Mouse (Mus musculus) CH12.LX (cell line): ENCODE measurements around the gene Cyfip2. TPM values are rescaled to one million over a fixed set of nuclear protein-coding genes. Genes with fewer than 3 reads are reported as not detected.

Source experiments
- DNase-seq: peaks from one replicate; pipeline ENCODE4 v3.0.0-alpha.2; 2013; ENCODE audit errors: extremely low read depth
- H3K27ac ChIP-seq: 2 replicates; pipeline ENCODE4 v1.5.1; 2012; ENCODE audit warnings: low read depth, mild to moderate bottlenecking, control low read depth, moderate library complexity; ENCODE audit not compliant: insufficient read depth
- H3K27me3 ChIP-seq: replicated peaks from 2 replicates; pipeline ENCODE3; 2012; ENCODE audit warnings: inconsistent platforms
- H3K36me3 ChIP-seq, 2 experiments: replicated peaks in 1 of 2; 2 replicates each; pipeline versions ENCODE3 to v1.6.1; 2012; ENCODE audit warnings: inconsistent platforms in 1 of 2, low read length in 1 of 2, mild to moderate bottlenecking in 1 of 2, mixed read lengths in 1 of 2, moderate library complexity in 1 of 2; ENCODE audit not compliant: control insufficient read depth in 1 of 2, insufficient read depth in 1 of 2
- H3K4me1 ChIP-seq, 2 experiments: 2 replicates each; pipeline ENCODE4 v1.6.1; 2012; ENCODE audit warnings: inconsistent platforms in 1 of 2, moderate library complexity in 1 of 2; ENCODE audit not compliant: insufficient read depth in 2 of 2, control insufficient read depth in 1 of 2
- H3K4me2 ChIP-seq: 2 replicates; pipeline ENCODE4 v1.6.1; 2012; ENCODE audit warnings: low read depth, mild to moderate bottlenecking, control low read depth; ENCODE audit not compliant: poor library complexity, insufficient read depth, severe bottlenecking
- H3K4me3 ChIP-seq, 3 experiments: fragments of 150-350 bp in 1 of 3; sonication (generic) in 1 of 3; replicated peaks in 1 of 3; 2 replicates each; pipeline versions ENCODE3 to v1.5.1; 2011 to 2012; ENCODE audit warnings: low read depth in 2 of 3, low read length in 2 of 3, mild to moderate bottlenecking in 2 of 3, moderate library complexity in 2 of 3, control low read depth in 1 of 3, improper control_type of control experiment in 1 of 3, inconsistent platforms in 1 of 3, mixed read lengths in 1 of 3; ENCODE audit not compliant: poor library complexity in 1 of 3
- H3K79me2 ChIP-seq: replicated peaks from 2 replicates; pipeline ENCODE4 v1.6.1; 2012; ENCODE audit warnings: mild to moderate bottlenecking, moderate library complexity; ENCODE audit not compliant: control insufficient read depth, poor library complexity, insufficient read depth, severe bottlenecking; ENCODE audit errors: extremely low read depth
- H3K9ac ChIP-seq: 2 replicates; pipeline ENCODE4 v1.6.1; 2012; ENCODE audit warnings: low read depth, mild to moderate bottlenecking, control low read depth, moderate library complexity; ENCODE audit not compliant: insufficient read depth
- H3K9me3 ChIP-seq: replicated peaks from 2 replicates; pipeline ENCODE3; 2012; ENCODE audit warnings: low read length, inconsistent platforms, mixed read lengths
- CHD1 ChIP-seq: IDR thresholded peaks from 2 replicates; pipeline ENCODE4 v1.6.1; 2012; ENCODE audit warnings: low read depth, low read length, improper control_type of control experiment, inconsistent platforms
- CTCF ChIP-seq, 2 experiments: IDR thresholded peaks in 1 of 2; conservative IDR thresholded peaks in 1 of 2; 2 replicates each; pipeline ENCODE4 v1.5.1; 2011 to 2012; ENCODE audit warnings: low read depth in 2 of 2, low read length in 2 of 2, improper control_type of control experiment in 1 of 2, inconsistent platforms in 1 of 2, mild to moderate bottlenecking in 1 of 2, moderate library complexity in 1 of 2
- E2F4 ChIP-seq: IDR thresholded peaks from 2 replicates; pipeline ENCODE4 v1.6.1; 2011; ENCODE audit warnings: low read depth, low read length, improper control_type of control experiment; ENCODE audit not compliant: insufficient replicate concordance
- ELF1 ChIP-seq: IDR thresholded peaks from 2 replicates; pipeline ENCODE4 v1.6.1; 2014; ENCODE audit warnings: low read depth, mild to moderate bottlenecking, inconsistent platforms, low read length, improper control_type of control experiment
- EP300 ChIP-seq: IDR thresholded peaks from 2 replicates; pipeline ENCODE4 v1.6.1; 2011; ENCODE audit warnings: low read length, improper control_type of control experiment
- GABPA ChIP-seq: IDR thresholded peaks from 2 replicates; pipeline ENCODE4 v1.6.1; 2012; ENCODE audit warnings: low read depth, low read length, improper control_type of control experiment, inconsistent platforms; ENCODE audit not compliant: insufficient replicate concordance
- IRF4 ChIP-seq: IDR thresholded peaks from 2 replicates; pipeline ENCODE4 v1.6.1; 2014; ENCODE audit warnings: low read depth, mild to moderate bottlenecking, inconsistent platforms, low read length, improper control_type of control experiment
- JUN ChIP-seq: IDR thresholded peaks from 2 replicates; pipeline ENCODE4 v1.6.1; 2011; ENCODE audit warnings: low read depth, mild to moderate bottlenecking, low read length, improper control_type of control experiment, moderate library complexity; ENCODE audit not compliant: insufficient read depth
- JUND ChIP-seq: conservative IDR thresholded peaks from 2 replicates; pipeline ENCODE4 v1.6.1; 2011; ENCODE audit warnings: low read depth, low read length, improper control_type of control experiment
- KAT2A ChIP-seq: IDR thresholded peaks from 2 replicates; pipeline ENCODE4 v1.6.1; 2012; ENCODE audit warnings: low read length, improper control_type of control experiment, inconsistent platforms; ENCODE audit not compliant: insufficient replicate concordance
- MAFK ChIP-seq: IDR thresholded peaks from 2 replicates; pipeline ENCODE4 v1.6.1; 2011; ENCODE audit warnings: low read length, improper control_type of control experiment; ENCODE audit not compliant: insufficient replicate concordance
- MAX ChIP-seq: IDR thresholded peaks from 2 replicates; pipeline ENCODE4 v1.6.1; 2011; ENCODE audit warnings: low read length, improper control_type of control experiment
- MAZ ChIP-seq: IDR thresholded peaks from 2 replicates; pipeline ENCODE4 v1.6.1; 2012; ENCODE audit warnings: low read depth, mild to moderate bottlenecking, inconsistent platforms, low read length, improper control_type of control experiment, moderate library complexity
- MXI1 ChIP-seq: IDR thresholded peaks from 2 replicates; pipeline ENCODE4 v1.6.1; 2011; ENCODE audit warnings: mild to moderate bottlenecking, low read depth, low read length, improper control_type of control experiment
- MYC ChIP-seq: IDR thresholded peaks from 2 replicates; pipeline ENCODE4 v1.6.1; 2011; ENCODE audit warnings: low read depth, mild to moderate bottlenecking, improper control_type of control experiment, low read length
- SIN3A ChIP-seq: IDR thresholded peaks from 2 replicates; pipeline ENCODE4 v1.6.1; 2012; ENCODE audit warnings: low read length, improper control_type of control experiment, inconsistent platforms
- SMC3 ChIP-seq: IDR thresholded peaks from 2 replicates; pipeline ENCODE4 v1.6.1; 2011; ENCODE audit warnings: low read depth, low read length, improper control_type of control experiment
- TCF12 ChIP-seq: IDR thresholded peaks from 2 replicates; pipeline ENCODE4 v1.6.1; 2014; ENCODE audit warnings: low read depth, mild to moderate bottlenecking, inconsistent platforms, low read length, improper control_type of control experiment
- ZC3H11A ChIP-seq: IDR thresholded peaks from 2 replicates; pipeline ENCODE4 v1.6.1; 2012; ENCODE audit warnings: low read depth, mild to moderate bottlenecking, inconsistent platforms, low read length, improper control_type of control experiment
- ZMIZ1 ChIP-seq: IDR thresholded peaks from 2 replicates; pipeline ENCODE4 v1.6.1; 2012; ENCODE audit warnings: low read depth, mild to moderate bottlenecking, inconsistent platforms, low read length, improper control_type of control experiment
- dilution Hi-C: fragments of 300-500 bp; cut with MboI; formaldehyde crosslinking; loops from 2 replicates; pipeline ENCODE4 v1.14.3; 2020; ENCODE audit warnings: low sequenced_read_pairs; ENCODE audit not compliant: extremely low pct_unique_long_range_greater_than_20kb, extremely low pct_ligation_motif_present
- in situ Hi-C: fragments of 300-500 bp; cut with MboI; formaldehyde crosslinking; loops from 3 replicates; pipeline ENCODE4 v1.14.3; 2019; ENCODE audit warnings: low sequenced_read_pairs, low pct_ligation_motif_present, low pct_unique_long_range_greater_than_20kb, mixed read lengths
- polyA plus RNA-seq: library from polyadenylated mRNA; unstranded; fragments of >175 nt; gene quantifications from 2 replicates; pipeline ENCODE4 v1.2.1, GENCODE M21; 2012; ENCODE audit warnings: low read depth; ENCODE audit not compliant: insufficient read length
- total RNA-seq, 2 experiments: library from RNA; depleted of rRNA; stranded (reverse); fragments of 300-350 nt in 1 of 2; fragments of >200 nt in 1 of 2; gene quantifications; 2 replicates each; pipeline ENCODE4 v1.2.3; 2012 to 2014

Gene Cyfip2
- total and polyA plus RNA-seq, 3 experiments: 40.7 to 194 (median 97.6) TPM

DNA sequence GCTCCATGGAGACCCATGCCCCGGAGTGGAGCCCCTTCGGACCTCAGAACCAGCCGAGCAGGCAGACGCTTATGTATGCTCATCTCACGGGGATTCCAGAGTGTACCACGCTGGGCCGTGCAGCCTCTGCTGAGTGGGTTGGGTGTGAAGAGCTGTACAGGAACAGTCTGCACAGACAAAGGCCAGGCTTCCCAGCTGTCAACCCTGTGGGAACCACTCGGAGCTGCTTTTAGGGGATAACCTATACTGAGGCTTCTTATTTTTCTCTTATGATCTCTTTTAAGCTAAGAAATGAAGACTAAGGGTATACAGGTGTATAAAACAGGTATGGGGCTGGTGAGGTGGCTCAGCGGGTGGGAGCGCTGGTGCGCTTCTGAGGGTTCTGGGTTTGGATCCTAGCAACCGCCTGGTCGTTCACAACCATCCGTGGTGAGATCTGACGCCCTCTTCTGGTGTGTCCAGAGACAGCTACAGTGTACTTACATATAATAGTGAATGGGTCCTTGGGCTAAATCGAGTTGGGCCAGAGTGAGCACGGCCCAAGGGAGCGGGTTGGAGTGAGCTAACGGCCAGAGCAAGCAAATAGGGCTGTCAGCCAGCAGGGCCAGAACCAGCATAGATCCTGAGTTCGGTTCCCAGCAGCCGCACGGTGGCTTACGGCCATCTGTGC lies 10.9 kb downstream of the Cyfip2 start:
- no peak for DNase-seq
- peaks cover 35 to 79% of the 10 kb centered on the region in 2 experiments for H3K36me3 ChIP-seq
- H3K27me3 ChIP-seq: no peaks in the 10 kb centered on the region
- H3K4me3 ChIP-seq: peak overlapping the region in 1 of 3 experiments; percentile 0
- no peaks in the 10 kb centered on the region for H3K9me3 ChIP-seq
- H3K4me2 ChIP-seq: no peak overlapping the region
- in situ Hi-C loops: no loop called here
- H3K27ac ChIP-seq: 0 out of 2 replicates have a peak overlapping the region, but pooled peaks have one; percentile 29
- dilution Hi-C loops: no loop called here
- no peak overlapping the region for H3K9ac ChIP-seq
- peaks cover 92% of the 10 kb centered on the region for H3K79me2 ChIP-seq
- no peak for TF ChIP-seq ZMIZ1
- TF ChIP-seq SMC3: peak; percentile 21
- TF ChIP-seq GABPA: no peak
- TF ChIP-seq CTCF (conservative IDR thresholded peaks at IDR 0.05 in 1 of 2, IDR thresholded peaks at IDR 0.05 in 1 of 2; ENCODE audit: low read depth in 2 of 2, low read length in 2 of 2): peak in 1 of 2 experiments; percentile 29; a peak in 1 of 4 replicates
- peaks cover 38 to 93% of the 10 kb centered on the region in 2 experiments for H3K4me1 ChIP-seq

DNA sequence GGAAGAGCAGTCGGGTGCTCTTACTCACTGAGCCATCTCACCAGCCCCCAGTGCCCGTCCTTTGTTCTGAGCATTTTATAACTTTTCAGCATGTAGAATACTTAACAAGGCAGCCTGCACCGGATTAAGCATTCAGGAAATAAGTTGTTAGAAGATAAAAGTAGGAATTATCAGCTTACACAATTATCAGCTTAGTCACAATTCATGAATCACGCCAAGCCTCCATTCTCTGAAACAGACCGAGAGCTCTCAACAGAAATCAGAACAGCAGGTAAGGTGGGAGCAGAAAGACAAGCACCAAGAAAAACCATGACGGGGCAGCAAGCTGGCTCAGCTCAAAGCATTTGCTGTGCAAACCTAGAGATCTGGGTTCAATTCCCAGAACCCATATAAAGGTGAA lies 12.8 kb downstream of the Cyfip2 start:
- Histone ChIP-seq H3K9ac (no peak overlapping the region), H3K27ac (no peak overlapping the region), H3K36me3 (peaks cover 42 to 82% of the 10 kb centered on the region in 2 experiments), H3K4me1 (peaks cover 32 to 93% of the 10 kb centered on the region in 2 experiments), H3K27me3 (no peaks in the 10 kb centered on the region), H3K9me3 (no peaks in the 10 kb centered on the region), H3K79me2 (peaks cover 96% of the 10 kb centered on the region), H3K4me2 (no peak overlapping the region), H3K4me3 (no peak overlapping the region)
- dilution Hi-C loops (no loop called here), in situ Hi-C loops (no loop called here)
- TF ChIP-seq CTCF (conservative IDR thresholded peaks at IDR 0.05 in 1 of 2, IDR thresholded peaks at IDR 0.05 in 1 of 2; ENCODE audit: low read depth in 2 of 2, low read length in 2 of 2) (no peak), ZMIZ1 (no peak), TCF12 (no peak), ZC3H11A (no peak), JUN (no peak), MYC (no peak), EP300 (no peak), CHD1 (no peak), ELF1 (no peak), E2F4 (no peak), MAFK (no peak), IRF4 (no peak), MAZ (no peak), MAX (no peak), MXI1 (no peak), JUND (no peak), KAT2A (no peak), SIN3A (no peak)
- DNase-seq: no peak
